Mouse (Mus musculus) embryonic facial prominence, embryonic 11.5 days (tissue): ENCODE measurements at regions not wholly inside any gene's neighbourhood (a gene's known extent, or its start where the extent isn't known, plus 50 kb on each side); places are given as distances from the start of the nearest gene placed in this dataset.

Experiments
- ATAC-seq: fragments of 200-750 bp; cut with Nextera tagmentation; replicated peaks from 2 replicates; pipeline ENCODE4 v1.8.0; 2017; ENCODE audit warnings: low read depth; ENCODE audit not compliant: insufficient number of reproducible peaks, low FRiP score, low TSS enrichment
- DNase-seq: peaks from one replicate; pipeline ENCODE4 v3.0.0-alpha.2; 2015; ENCODE audit warnings: low spot score
- H3K27ac ChIP-seq: fragments of 300-500 bp; sonication (generic); replicated peaks from 2 replicates; pipeline ENCODE4 v1.5.1; 2014; ENCODE audit warnings: mild to moderate bottlenecking, low read depth, low read length, control low read depth
- H3K27me3 ChIP-seq: fragments of 300-500 bp; sonication (generic); 2 replicates; pipeline ENCODE4 v1.6.1; 2014; ENCODE audit warnings: mild to moderate bottlenecking, low read length, moderate library complexity, mixed read lengths; ENCODE audit not compliant: control insufficient read depth, insufficient read depth
- H3K36me3 ChIP-seq: fragments of 300-500 bp; sonication (generic); replicated peaks from 2 replicates; pipeline ENCODE4 v1.6.1; 2014; ENCODE audit warnings: low read depth, mild to moderate bottlenecking, low read length, moderate library complexity, mixed read lengths; ENCODE audit not compliant: control insufficient read depth, insufficient read depth
- H3K4me1 ChIP-seq: fragments of 300-500 bp; sonication (generic); 2 replicates; pipeline ENCODE4 v1.6.1; 2014; ENCODE audit warnings: low read length, mixed read lengths; ENCODE audit not compliant: control insufficient read depth, insufficient read depth
- H3K4me2 ChIP-seq: fragments of 300-500 bp; sonication (generic); 2 replicates; pipeline ENCODE4 v1.6.1; 2014; ENCODE audit warnings: low read depth, mild to moderate bottlenecking, control low read depth, low read length, moderate library complexity
- H3K4me3 ChIP-seq: fragments of 300-500 bp; sonication (generic); 2 replicates; pipeline ENCODE4 v1.5.1; 2014; ENCODE audit warnings: low read depth, low read length, control low read depth
- H3K9ac ChIP-seq: fragments of 300-500 bp; sonication (generic); replicated peaks from 2 replicates; pipeline ENCODE4 v1.6.1; 2014; ENCODE audit warnings: mild to moderate bottlenecking, control low read depth, low read length
- H3K9me3 ChIP-seq: fragments of 300-500 bp; sonication (generic); replicated peaks from 2 replicates; pipeline ENCODE4 v1.6.1; 2016; ENCODE audit warnings: mild to moderate bottlenecking, low read length, inconsistent platforms, mixed read lengths; ENCODE audit not compliant: control insufficient read depth
- WGBS: fragments of 180-500 bp; shearing (Covaris S2); extraction: QIAGEN DNeasy Blood & Tissue Kit; methylation state at CpG from one replicate; pipeline ENCODE4 v1.1.7; 2014; 5-methylcytosine and 5-hydroxymethylcytosine counted together

DNA sequence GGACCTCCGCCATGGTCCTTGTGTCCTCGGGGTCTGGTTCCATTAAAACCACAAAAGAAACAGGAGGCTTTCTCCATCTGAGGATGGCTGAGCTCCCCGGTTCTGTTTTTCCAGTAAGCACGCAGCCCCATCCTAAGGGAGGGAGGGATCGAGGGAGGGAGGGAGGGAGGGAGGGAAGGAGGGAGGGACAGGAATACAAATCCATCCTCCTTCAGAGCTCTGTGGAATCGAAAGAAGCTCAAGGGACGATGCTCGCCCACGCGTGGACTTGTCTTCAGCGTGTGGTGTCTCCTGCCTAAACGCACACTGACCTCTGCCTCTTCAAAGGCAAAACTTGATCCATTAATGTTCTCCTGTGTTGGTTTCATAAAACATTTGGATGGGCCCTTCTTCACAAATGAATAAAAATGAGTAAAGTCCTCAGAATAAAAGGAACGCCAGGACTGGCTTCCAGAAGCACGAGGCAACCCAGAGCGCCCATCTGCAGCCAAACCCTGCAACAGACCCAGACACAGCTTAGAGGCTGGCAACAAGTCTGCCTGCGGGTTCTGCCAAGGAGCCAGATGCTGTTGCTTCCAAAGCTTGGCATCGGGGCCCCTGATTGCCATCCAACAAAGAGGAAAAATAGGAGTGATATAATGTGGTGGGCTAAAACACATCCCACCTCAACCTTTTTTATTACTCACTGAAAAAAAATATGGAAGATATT is 131.0 kb downstream of the Zbtb18 start:
- no peak overlapping the region for H3K4me2 ChIP-seq
- no peak overlapping the region for H3K9ac ChIP-seq
- H3K27me3 ChIP-seq, result no peaks in the 10 kb centered on the region
- WGBS, result 90% methylated on average over 17 of the region's 17 CpGs
- no peaks in the 10 kb centered on the region for H3K9me3 ChIP-seq
- ATAC-seq (no peak), DNase-seq (no peak)
- no peak overlapping the region for H3K4me3 ChIP-seq
- no peak overlapping the region for H3K27ac ChIP-seq
- no peaks in the 10 kb centered on the region for H3K4me1 ChIP-seq
- H3K36me3 ChIP-seq, result no peaks in the 10 kb centered on the region

DNA sequence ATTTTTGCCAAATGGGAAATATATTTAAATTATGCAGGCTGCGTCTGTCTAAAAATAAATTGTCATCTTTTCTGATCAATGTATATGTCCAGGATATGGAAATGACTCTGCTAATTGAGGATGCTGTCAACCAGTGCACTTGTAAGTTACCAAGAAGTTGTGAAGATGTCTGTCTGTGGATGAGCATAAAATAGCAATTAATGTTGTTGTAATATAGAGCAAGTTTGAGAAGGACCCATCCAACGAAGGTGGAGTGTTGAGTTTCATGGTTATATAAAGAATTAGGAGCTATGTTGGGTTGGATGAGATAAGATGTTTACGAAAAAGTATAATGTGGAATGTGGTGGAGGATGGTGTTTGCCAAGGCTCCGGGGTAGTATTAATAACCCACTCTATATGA is 131.6 kb downstream of the Zbtb18 start:
- no peaks in the 10 kb centered on the region for H3K4me1 ChIP-seq
- H3K9me3 ChIP-seq, result no peaks in the 10 kb centered on the region
- no peaks in the 10 kb centered on the region for H3K27me3 ChIP-seq
- no peaks in the 10 kb centered on the region for H3K36me3 ChIP-seq
- no peak overlapping the region for H3K27ac ChIP-seq
- WGBS, result 92% methylated on average over 4 of the region's 4 CpGs
- no peak for ATAC-seq
- H3K9ac ChIP-seq, result no peak overlapping the region
- H3K4me3 ChIP-seq, result no peak overlapping the region
- no peak overlapping the region for H3K4me2 ChIP-seq
- no peak for DNase-seq

DNA sequence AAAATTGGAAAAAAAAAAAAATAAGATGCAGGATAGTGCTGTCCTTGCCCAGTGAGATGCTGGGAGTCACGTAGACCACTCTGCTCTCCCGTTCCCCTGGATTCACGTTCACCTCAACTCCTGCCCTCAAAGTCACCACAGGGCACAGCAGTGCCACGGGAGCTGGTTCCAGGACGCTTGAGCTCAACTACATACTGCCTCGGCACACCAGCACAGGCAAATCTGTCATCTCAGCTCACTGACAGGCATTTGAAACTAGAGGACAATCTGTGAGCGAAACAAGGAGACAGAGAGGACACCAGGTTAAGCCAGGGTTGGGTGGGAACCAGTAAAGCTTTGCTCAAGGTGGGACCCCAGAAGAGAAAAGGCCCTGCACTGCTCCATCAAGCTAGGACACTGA is 132.2 kb downstream of the Zbtb18 start:
- Histone ChIP-seq H3K4me2 (no peak overlapping the region), H3K4me1 (no peaks in the 10 kb centered on the region), H3K9me3 (no peaks in the 10 kb centered on the region), H3K9ac (no peak overlapping the region), H3K4me3 (no peak overlapping the region), H3K27me3 (no peaks in the 10 kb centered on the region), H3K36me3 (no peaks in the 10 kb centered on the region), H3K27ac (no peak overlapping the region)
- ATAC-seq, result no peak
- no peak for DNase-seq
- 89% methylated on average over 7 of the region's 7 CpGs for WGBS

DNA sequence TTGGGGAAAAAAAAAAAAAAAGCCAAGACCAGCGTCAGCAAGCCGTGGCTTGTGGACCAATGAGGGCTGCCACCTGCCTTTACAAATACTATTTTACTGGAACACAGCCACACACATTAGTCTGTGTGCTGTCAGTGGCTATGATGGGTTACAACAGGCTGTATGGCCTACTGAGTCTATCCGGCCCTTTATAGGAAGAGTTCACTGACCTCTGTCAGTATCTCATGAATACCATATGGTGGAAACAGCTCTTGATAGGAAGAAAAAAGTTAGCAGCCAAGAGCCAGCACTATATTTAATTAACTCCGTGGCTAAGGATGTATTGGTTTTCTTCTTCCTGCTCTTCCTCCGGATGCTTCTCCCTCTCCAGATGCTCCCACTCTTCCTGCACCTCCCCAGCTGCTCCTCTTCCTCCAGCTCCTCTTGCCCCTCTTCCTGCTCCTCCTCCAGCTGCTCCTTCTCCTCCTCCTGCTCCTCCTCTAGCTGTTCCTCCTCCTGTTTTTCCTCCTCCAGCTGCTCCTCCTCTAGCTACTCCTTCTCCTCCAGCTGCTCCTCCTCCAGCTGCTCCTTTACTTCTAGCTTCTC is 142.2 kb downstream of the Zbtb18 start:
- WGBS, result 43% methylated on average over 5 of the region's 5 CpGs
- Histone ChIP-seq H3K4me3 (no peak overlapping the region), H3K9me3 (no peaks in the 10 kb centered on the region), H3K4me2 (no peak overlapping the region), H3K27ac (no peak overlapping the region), H3K36me3 (no peaks in the 10 kb centered on the region), H3K4me1 (no peaks in the 10 kb centered on the region), H3K9ac (no peak overlapping the region), H3K27me3 (no peaks in the 10 kb centered on the region)
- ATAC-seq (0 out of 2 replicates have a peak, but pooled peaks have one; percentile 39), DNase-seq (no peak)

DNA sequence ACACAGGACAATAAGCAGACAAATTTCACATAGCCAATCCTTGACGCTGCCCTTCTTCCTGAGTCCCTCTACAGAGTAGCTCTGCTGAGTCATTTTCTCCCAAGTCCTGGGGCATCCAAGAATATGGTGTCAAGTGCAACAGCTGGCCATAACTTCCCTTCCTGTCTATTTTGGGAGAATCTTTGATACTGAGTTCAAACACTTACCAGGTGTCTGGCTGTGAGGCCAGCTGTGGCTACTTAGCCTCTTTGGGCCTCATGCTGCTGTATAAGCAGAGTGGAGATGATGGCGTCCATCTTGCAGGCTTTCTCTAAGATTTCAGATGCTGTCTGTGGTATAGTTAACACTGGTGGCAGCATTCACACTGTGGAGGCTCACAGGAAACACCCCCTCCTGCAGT is 143.2 kb downstream of the Zbtb18 start:
- DNase-seq (no peak), ATAC-seq (no peak)
- Histone ChIP-seq H3K27ac (no peak overlapping the region), H3K9ac (no peak overlapping the region), H3K27me3 (no peaks in the 10 kb centered on the region), H3K4me1 (no peaks in the 10 kb centered on the region), H3K36me3 (no peaks in the 10 kb centered on the region), H3K9me3 (no peaks in the 10 kb centered on the region), H3K4me3 (no peak overlapping the region), H3K4me2 (no peak overlapping the region)
- 74% methylated on average over 2 of the region's 2 CpGs for WGBS

DNA sequence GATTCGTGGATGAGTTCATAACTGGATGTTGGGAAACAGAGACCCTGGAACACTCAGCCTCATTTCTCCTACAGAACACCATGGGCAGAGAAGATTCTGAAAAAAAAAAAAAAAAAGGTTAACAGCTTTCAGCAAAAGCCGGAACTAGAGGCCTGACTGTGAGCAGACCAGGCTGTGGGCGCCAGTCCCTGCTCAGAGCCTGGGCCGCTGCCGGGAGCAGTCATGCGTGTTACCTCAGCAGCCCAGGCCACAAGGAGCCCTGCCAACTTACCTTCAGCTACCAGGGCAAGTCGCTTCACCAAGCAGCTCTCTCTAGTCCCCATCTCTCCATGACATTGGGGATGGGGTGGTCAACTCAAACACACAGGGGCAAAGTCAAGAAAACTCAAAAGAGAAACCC is 140.6 kb upstream of the 1700016C15Rik start:
- no peak for ATAC-seq
- DNase-seq, result no peak
- H3K27ac ChIP-seq, result no peak overlapping the region
- H3K9ac ChIP-seq, result no peak overlapping the region
- no peaks in the 10 kb centered on the region for H3K36me3 ChIP-seq
- no peak overlapping the region for H3K4me3 ChIP-seq
- H3K9me3 ChIP-seq, result no peaks in the 10 kb centered on the region
- H3K27me3 ChIP-seq, result no peaks in the 10 kb centered on the region
- WGBS, result 76% methylated on average over 7 of the region's 7 CpGs
- no peaks in the 10 kb centered on the region for H3K4me1 ChIP-seq
- no peak overlapping the region for H3K4me2 ChIP-seq

DNA sequence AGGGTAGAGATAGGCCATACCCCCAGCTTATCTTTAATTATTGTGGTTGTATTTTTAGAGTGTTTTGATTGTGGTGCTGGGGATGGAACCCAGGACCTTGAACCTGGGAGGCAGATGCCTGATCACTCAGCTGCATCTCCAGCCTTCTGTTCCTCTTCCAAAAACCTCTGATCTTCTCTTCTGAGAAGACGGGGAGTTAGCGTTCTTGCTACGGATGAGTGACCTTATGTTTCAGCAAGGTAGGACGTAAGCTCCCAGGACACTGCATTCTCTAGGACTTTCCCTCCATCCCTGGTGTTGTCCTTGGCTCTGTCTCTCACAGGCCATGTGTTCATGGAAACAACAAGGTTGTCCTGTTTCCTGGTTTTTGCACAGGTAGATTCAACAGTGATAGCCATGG is 140.0 kb upstream of the 1700016C15Rik start:
- Histone ChIP-seq H3K27me3 (no peaks in the 10 kb centered on the region), H3K27ac (no peak overlapping the region), H3K4me2 (no peak overlapping the region), H3K9ac (no peak overlapping the region), H3K9me3 (no peaks in the 10 kb centered on the region), H3K4me3 (no peak overlapping the region), H3K36me3 (no peaks in the 10 kb centered on the region), H3K4me1 (no peaks in the 10 kb centered on the region)
- ATAC-seq (no peak), DNase-seq (no peak)
- 92% methylated on average over 4 of the region's 4 CpGs for WGBS

DNA sequence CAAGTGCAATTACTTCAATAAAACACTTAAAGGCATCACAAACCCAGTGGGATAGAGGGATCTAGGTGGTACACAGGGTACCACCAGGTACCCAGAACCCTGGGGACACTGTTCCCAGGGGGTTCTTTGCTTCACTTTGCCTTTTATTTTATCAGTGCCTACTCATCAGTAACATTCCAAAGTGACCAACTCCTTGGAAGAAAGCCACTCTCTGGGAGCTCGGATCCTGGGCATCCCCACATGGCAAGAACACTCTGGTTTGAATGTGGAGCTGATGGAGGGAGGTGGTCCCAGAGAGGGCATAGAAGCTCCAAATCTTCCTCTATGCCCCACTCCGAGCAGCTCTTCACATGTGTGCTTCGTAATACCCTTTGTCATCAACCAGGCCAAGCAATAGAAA is 137.9 kb upstream of the 1700016C15Rik start:
- ATAC-seq (no peak), DNase-seq (no peak)
- Histone ChIP-seq H3K36me3 (no peaks in the 10 kb centered on the region), H3K27ac (no peak overlapping the region), H3K4me1 (no peaks in the 10 kb centered on the region), H3K4me2 (no peak overlapping the region), H3K9ac (no peak overlapping the region), H3K9me3 (no peaks in the 10 kb centered on the region), H3K4me3 (no peak overlapping the region), H3K27me3 (no peaks in the 10 kb centered on the region)
- 93% methylated on average over 3 of the region's 3 CpGs for WGBS
